Mouse (Mus musculus) neural tube, embryonic 12.5 days (tissue): ENCODE measurements around the gene Gtf2a1l. TPM values are rescaled to one million over a fixed set of nuclear protein-coding genes. Genes with fewer than 3 reads are reported as not detected.

Experiments used
- ATAC-seq: fragments of 200-750 bp; cut with Nextera tagmentation; 2 replicates; pipeline ENCODE4 v1.8.0; 2017; ENCODE audit warnings: low read depth, mild to moderate bottlenecking, moderate TSS enrichment, moderate library complexity; ENCODE audit not compliant: low FRiP score
- H3K27ac ChIP-seq: fragments of 300-500 bp; sonication (generic); 2 replicates; pipeline ENCODE4 v1.5.1; 2016
- H3K27me3 ChIP-seq: fragments of 300-500 bp; sonication (generic); replicated peaks from 2 replicates; pipeline ENCODE4 v1.6.1; 2016; ENCODE audit warnings: mild to moderate bottlenecking
- H3K36me3 ChIP-seq: fragments of 300-500 bp; sonication (generic); 2 replicates; pipeline ENCODE4 v1.6.1; 2016; ENCODE audit warnings: mild to moderate bottlenecking
- H3K4me1 ChIP-seq: fragments of 300-500 bp; sonication (generic); 2 replicates; pipeline ENCODE4 v1.6.1; 2016
- H3K4me2 ChIP-seq: fragments of 300-500 bp; sonication (generic); replicated peaks from 2 replicates; pipeline ENCODE4 v1.6.1; 2016; ENCODE audit warnings: mild to moderate bottlenecking
- H3K4me3 ChIP-seq: fragments of 300-500 bp; sonication (generic); 2 replicates; pipeline ENCODE4 v1.5.1; 2016
- H3K9ac ChIP-seq: fragments of 300-500 bp; sonication (generic); 2 replicates; pipeline ENCODE4 v1.6.1; 2016; ENCODE audit warnings: mild to moderate bottlenecking
- H3K9me3 ChIP-seq: fragments of 300-500 bp; sonication (generic); 2 replicates; pipeline ENCODE4 v1.6.1; 2016; ENCODE audit warnings: mild to moderate bottlenecking
- WGBS: fragments of 180-500 bp; shearing (Covaris S2); methylation state at CpG from one replicate; pipeline ENCODE4 v1.1.7; 2016; 5-methylcytosine and 5-hydroxymethylcytosine counted together
- polyA plus RNA-seq: library from polyadenylated mRNA; unstranded; fragments of >200 nt; fragmentation: Nextera tagmentation; extraction: Ambion mirVana; gene quantifications from 2 replicates; pipeline ENCODE4 v1.2.1, GENCODE M21; 2016

Gtf2a1l gene
- polyA plus RNA-seq, 1 experiment from 2014 or later: 0.18 TPM

GRCm38 (mm10) chr17:88753472-88753857, 85.0 kb downstream of the Gtf2a1l start:
- Histone ChIP-seq H3K27ac (no peak overlapping the region; the same call in 1 of the 2 replicates), H3K4me1 (peaks cover 33% of the 10 kb centered on the region), H3K4me3 (0 out of 2 replicates have a peak overlapping the region, but pooled peaks have one; percentile 0), H3K27me3 (no peaks in the 10 kb centered on the region), H3K4me2 (peak overlapping the region; percentile 45), H3K9ac (no peak overlapping the region), H3K9me3 (no peaks in the 10 kb centered on the region), H3K36me3 (no peaks in the 10 kb centered on the region)
- WGBS: 32% methylated on average over 12 of the region's 12 CpGs
- peak; percentile 7; the same call in 1 of the 2 replicates for ATAC-seq

- Histone ChIP-seq H3K27me3 (no peaks in the 10 kb centered on the region), H3K4me1 (peaks cover 32% of the 10 kb centered on the region)
Observed at GRCm38 (mm10) chr17:88755776-88756175, 87.3 kb downstream of the Gtf2a1l start.

GRCm38 (mm10) chr17:88758003-88758437, 89.6 kb downstream of the Gtf2a1l start:
- H3K4me1 ChIP-seq: peaks cover 31% of the 10 kb centered on the region
- H3K36me3 ChIP-seq: no peaks in the 10 kb centered on the region
- no peaks in the 10 kb centered on the region for H3K27me3 ChIP-seq
- no peaks in the 10 kb centered on the region for H3K9me3 ChIP-seq
- H3K9ac ChIP-seq: no peak overlapping the region
- no peak overlapping the region for H3K27ac ChIP-seq
- H3K4me3 ChIP-seq: no peak overlapping the region
- 13% methylated on average over 9 of the region's 9 CpGs for WGBS
- peak; percentile 41; the same call in 1 of the 2 replicates for ATAC-seq
- H3K4me2 ChIP-seq: no peak overlapping the region

More at GRCm38 (mm10) chr17:88755776-88756175, 87.3 kb downstream of the Gtf2a1l start:
- Histone ChIP-seq H3K4me3 (no peak overlapping the region), H3K36me3 (no peaks in the 10 kb centered on the region), H3K9ac (no peak overlapping the region), H3K27ac (no peak overlapping the region), H3K9me3 (no peaks in the 10 kb centered on the region), H3K4me2 (no peak overlapping the region)
- no peak for ATAC-seq
- WGBS: 86% methylated on average over 6 of the region's 6 CpGs

- 11% methylated on average over 5 of the region's 5 CpGs for WGBS
Observed at GRCm38 (mm10) chr17:88763396-88764135, 95.1 kb downstream of the Gtf2a1l start.

GRCm38 (mm10) chr17:88764136-88764485, 95.7 kb downstream of the Gtf2a1l start:
- no peak overlapping the region for H3K9ac ChIP-seq
- no peak overlapping the region for H3K4me2 ChIP-seq
- H3K27me3 ChIP-seq: no peaks in the 10 kb centered on the region
- no peaks in the 10 kb centered on the region for H3K9me3 ChIP-seq
- H3K4me1 ChIP-seq: peaks cover 22% of the 10 kb centered on the region
- no peak overlapping the region for H3K27ac ChIP-seq
- H3K4me3 ChIP-seq: no peak overlapping the region
- peak; percentile 89 for ATAC-seq
- H3K36me3 ChIP-seq: no peaks in the 10 kb centered on the region
- WGBS: 15% methylated on average over 3 of the region's 3 CpGs

More at GRCm38 (mm10) chr17:88763396-88764135, 95.1 kb downstream of the Gtf2a1l start:
- H3K4me1 ChIP-seq: peaks cover 24% of the 10 kb centered on the region
- no peak overlapping the region for H3K4me3 ChIP-seq
- H3K27me3 ChIP-seq: no peaks in the 10 kb centered on the region
- no peaks in the 10 kb centered on the region for H3K9me3 ChIP-seq
- no peak overlapping the region for H3K27ac ChIP-seq
- no peaks in the 10 kb centered on the region for H3K36me3 ChIP-seq
- H3K9ac ChIP-seq: no peak overlapping the region
- no peak overlapping the region for H3K4me2 ChIP-seq
- peak; percentile 75 for ATAC-seq

Other genes with a start within 250 kb of the Gtf2a1l start
- gene Foxn2, start 227.9 kb upstream of the Gtf2a1l start, polyA plus RNA-seq: 11.1 and 12.5 TPM in 2 replicates
- 32.4 and 33.3 TPM in 2 replicates for gene Ppp1r21, start 138.5 kb upstream of the Gtf2a1l start, polyA plus RNA-seq
- gene Ston1, start 71.0 kb upstream of the Gtf2a1l start, polyA plus RNA-seq: 2.4 and 2.6 TPM in 2 replicates
- gene Lhcgr, start 123.3 kb downstream of the Gtf2a1l start, polyA plus RNA-seq: 0.70 and 1.2 TPM in 2 replicates